Mouse (Mus musculus) cortical plate, adult 2 months (tissue): ENCODE measurements around the gene Neo1.

ENCODE experiments used
- CTCF ChIP-seq: fragments of 200-500 bp; IDR thresholded peaks from 2 replicates; pipeline ENCODE4 v1.5.1; 2011; ENCODE audit warnings: mild to moderate bottlenecking, control low read depth, low read length; ENCODE audit not compliant: insufficient read depth; ENCODE audit errors: extremely low read depth
- POLR2A ChIP-seq: fragments of 200-500 bp; IDR thresholded peaks from 2 replicates; pipeline ENCODE4 v1.6.1; 2011; ENCODE audit warnings: mild to moderate bottlenecking, low read length, control low read depth; ENCODE audit not compliant: insufficient read depth; ENCODE audit errors: extremely low read depth

DNA sequence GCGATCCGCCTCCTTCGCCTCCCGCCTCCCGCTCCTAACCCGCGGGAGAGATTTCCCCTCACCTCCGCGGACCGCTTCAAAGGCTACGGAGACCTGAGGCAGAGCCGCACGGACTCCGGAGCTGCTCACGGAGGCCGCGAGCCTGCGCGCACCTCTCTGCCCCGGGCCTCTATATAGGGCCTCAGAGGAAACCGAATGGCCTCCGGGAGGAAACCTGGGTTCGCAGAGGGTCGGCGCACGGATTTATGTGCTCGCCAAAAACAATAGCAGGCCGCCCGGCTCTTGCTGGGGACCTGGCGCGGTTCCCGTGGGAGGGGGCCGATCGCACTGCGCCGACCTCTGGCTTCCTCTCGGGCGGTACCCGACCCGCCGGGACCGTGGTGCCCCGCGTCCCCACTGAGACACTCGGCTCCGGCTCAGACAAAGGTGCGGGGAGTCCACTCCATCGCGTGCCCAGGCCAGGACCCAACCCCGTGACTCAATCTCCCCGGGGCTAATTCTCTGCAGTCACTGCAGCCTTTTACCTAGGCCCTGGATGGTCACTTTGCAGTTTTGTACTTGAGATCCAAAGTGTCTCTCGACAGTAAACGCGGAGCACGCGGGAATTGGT is 596 bp upstream of the Neo1 start:
- TF ChIP-seq CTCF (no peak), POLR2A (peak; percentile 47; the same call in 1 of the 2 replicates)
